Mouse (Mus musculus): ENCODE measurements around the gene Braf.
"Not testable (repeated sequence)": the region's sequence is repeated elsewhere in the genome, so short reads cannot be mapped to it uniquely, and the experiment has no call there.

Braf gene

GRCm38 (mm10) chr6:39724866-39725711 lies at the start of gene Braf:
Gene Braf (minus strand): TSS chr6:39725463.
- peak; percentile 78 to 94 for DNase-seq (ENCODE audit: low spot score in 2 of 2)

- DNase-seq (ENCODE audit: low spot score in 2 of 2), result no peak
These were observed 49.8 kb upstream of the Braf start for GRCm38 (mm10) chr6:39775029-39775428.

- no peak for DNase-seq (ENCODE audit: low spot score in 2 of 2)
These were observed 32.0 kb upstream of the Braf start for GRCm38 (mm10) chr6:39757229-39757628.

- no peak for DNase-seq (ENCODE audit: low spot score in 2 of 2)
These were observed 24.6 kb upstream of the Braf start for GRCm38 (mm10) chr6:39749881-39750280.

GRCm38 (mm10) chr6:39747094-39747493 lies 21.8 kb upstream of the Braf start:
- DNase-seq (ENCODE audit: low spot score in 2 of 2), result no peak

- DNase-seq (ENCODE audit: low spot score in 2 of 2), result no peak
These were observed 20.2 kb upstream of the Braf start for GRCm38 (mm10) chr6:39745456-39745855.

- DNase-seq (ENCODE audit: low spot score in 2 of 2), result not testable (repeated sequence)
These were observed 14.4 kb upstream of the Braf start for GRCm38 (mm10) chr6:39739698-39740097.

- no peak for DNase-seq (ENCODE audit: low spot score in 2 of 2)
These were observed 2.8 kb upstream of the Braf start for GRCm38 (mm10) chr6:39728095-39728494.

GRCm38 (mm10) chr6:39726149-39726548 lies 886 bp upstream of the Braf start:
- DNase-seq (ENCODE audit: low spot score in 2 of 2), result no peak

GRCm38 (mm10) chr6:39724542-39724865 lies 759 bp downstream of the Braf start:
- no peak for DNase-seq (ENCODE audit: low spot score in 2 of 2)

- no peak for DNase-seq (ENCODE audit: low spot score in 2 of 2)
These were observed 1.2 kb downstream of the Braf start for GRCm38 (mm10) chr6:39724071-39724470.

GRCm38 (mm10) chr6:39718567-39718966 lies 6.7 kb downstream of the Braf start:
- DNase-seq (ENCODE audit: low spot score in 2 of 2), result no peak

- DNase-seq (ENCODE audit: low spot score in 2 of 2), result no peak
These were observed 8.2 kb downstream of the Braf start for GRCm38 (mm10) chr6:39717049-39717448.

- no peak for DNase-seq (ENCODE audit: low spot score in 2 of 2)
These were observed 10.9 kb downstream of the Braf start for GRCm38 (mm10) chr6:39714341-39714740.

- DNase-seq (ENCODE audit: low spot score in 2 of 2), result no peak
These were observed 11.9 kb downstream of the Braf start for GRCm38 (mm10) chr6:39713399-39713798.

- DNase-seq (ENCODE audit: low spot score in 2 of 2), result no peak
These were observed 19.6 kb downstream of the Braf start for GRCm38 (mm10) chr6:39705625-39706024.

- no peak for DNase-seq (ENCODE audit: low spot score in 2 of 2)
These were observed 32.1 kb downstream of the Braf start for GRCm38 (mm10) chr6:39693126-39693525.

- DNase-seq (ENCODE audit: low spot score in 2 of 2), result not testable (repeated sequence)
These were observed 38.4 kb downstream of the Braf start for GRCm38 (mm10) chr6:39686839-39687238.

- no peak for DNase-seq (ENCODE audit: low spot score in 2 of 2)
These were observed 43.5 kb downstream of the Braf start for GRCm38 (mm10) chr6:39681795-39682194.

GRCm38 (mm10) chr6:39680524-39680923 lies 44.7 kb downstream of the Braf start:
- no peak for DNase-seq (ENCODE audit: low spot score in 2 of 2)

GRCm38 (mm10) chr6:39678241-39678640 lies 47.0 kb downstream of the Braf start:
- DNase-seq (ENCODE audit: low spot score in 2 of 2), result no peak

- DNase-seq (ENCODE audit: low spot score in 2 of 2), result no peak
These were observed 50.2 kb downstream of the Braf start for GRCm38 (mm10) chr6:39675081-39675480.

- no peak for DNase-seq (ENCODE audit: low spot score in 2 of 2)
These were observed 114.0 kb downstream of the Braf start for GRCm38 (mm10) chr6:39611296-39611695.

- DNase-seq (ENCODE audit: low spot score in 2 of 2), result no peak
These were observed 115.1 kb downstream of the Braf start for GRCm38 (mm10) chr6:39610207-39610606.
